Mouse (Mus musculus): ENCODE results near the gene Crip3. TPM values are rescaled to one million over a fixed set of nuclear protein-coding genes. Genes with fewer than 3 reads are reported as not detected.

Gene Crip3
- 1 to 10 TPM in 1 of 2 experiments, not detected in 1; 1.2 TPM for total RNA-seq (2021)

- intact Hi-C loops (cut with DNase I): no loop called here
- no peak for DNase-seq
Measured at GRCm38 (mm10) chr17:46428761-46429414, at the start of gene Crip3. Crip3 (plus strand) TSS chr17:46428926.

- peak; percentile 97 to 98 for DNase-seq
- intact Hi-C loops (cut with DNase I): loop anchor here (2.0 to 5.0 kb wide), 3 partner anchors 55 to 136 kb away; partner anchors contain the start of genes Abcc10, Polr1c and Yipf3
Measured at GRCm38 (mm10) chr17:46383294-46384060, 45.2 kb upstream of the Crip3 start, which contains the start of gene Zfp318. Zfp318 (plus strand) TSS chr17:46383731.

DNA sequence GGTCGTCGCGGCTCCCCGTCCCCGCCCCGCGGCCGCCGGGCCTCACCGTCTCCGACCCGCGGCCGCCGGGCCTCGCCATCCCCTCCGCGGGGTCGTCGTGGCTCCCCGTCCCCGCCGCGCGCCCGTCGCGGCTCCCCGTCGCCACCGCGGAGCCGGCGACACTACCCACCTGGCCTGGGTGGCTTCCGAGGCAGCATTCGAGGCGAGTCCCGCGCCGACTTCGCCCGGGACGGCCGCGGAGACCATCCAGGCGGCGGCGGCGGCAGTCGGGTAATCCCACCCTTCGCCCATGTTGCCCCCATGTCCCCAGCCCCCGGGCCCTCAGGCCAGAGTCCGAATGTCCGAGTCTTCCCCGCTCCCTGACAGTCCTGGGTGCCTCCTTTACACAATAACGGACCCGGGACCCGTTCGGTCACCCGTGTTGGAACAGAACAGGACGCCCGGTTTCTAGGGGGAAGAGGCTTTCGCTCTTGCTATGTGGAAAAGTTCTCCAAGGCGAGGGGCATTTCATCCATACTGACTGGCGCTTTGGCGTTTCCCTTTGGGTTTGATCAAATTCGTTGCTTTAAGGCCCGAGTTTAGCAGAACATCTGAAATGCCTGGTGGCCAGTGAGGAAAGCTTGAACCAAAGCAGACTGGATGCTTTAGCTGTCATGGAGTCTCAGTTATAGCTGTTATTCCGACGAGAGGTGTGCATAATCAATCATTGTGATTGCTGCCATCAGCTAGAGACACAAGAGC, 44.5 kb upstream of the Crip3 start:
- peak; percentile 35 to 52 for DNase-seq
- intact Hi-C loops (cut with DNase I): loop anchor here (5.0 kb wide), 2 partner anchors 117 to 137 kb away; partner anchors contain the start of genes Polr1c and Yipf3

- DNase-seq: no peak
- intact Hi-C loops (cut with DNase I): no loop called here
Measured at GRCm38 (mm10) chr17:46388200-46388599, 40.5 kb upstream of the Crip3 start.

- intact Hi-C loops (cut with DNase I): loop anchor here (2.0 kb wide), 1 partner anchor 22 kb away; no protein-coding TSS in a partner anchor
- DNase-seq: peak in 1 of 2 experiments; percentile 32
Measured at GRCm38 (mm10) chr17:46393012-46393411, 35.7 kb upstream of the Crip3 start.

DNA sequence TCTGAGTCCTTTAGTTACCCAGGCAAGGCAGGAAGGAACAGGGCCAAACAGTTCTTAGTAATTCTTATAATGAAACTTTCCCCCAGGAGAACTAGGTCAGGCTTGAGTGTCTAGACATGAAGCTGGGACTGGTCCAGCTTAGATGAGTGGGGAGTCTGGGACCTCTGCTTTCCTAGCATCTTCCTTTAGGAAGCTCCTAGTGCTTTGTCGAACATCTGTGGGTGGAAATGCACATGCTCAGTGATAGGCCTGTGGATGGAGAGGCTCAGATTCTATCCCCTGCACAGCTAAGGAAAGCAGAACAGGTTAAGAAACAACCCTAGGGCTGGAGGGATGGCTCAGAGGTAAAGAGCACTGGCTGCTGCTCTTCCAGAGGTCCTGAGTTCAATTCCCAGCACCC, 34.1 kb upstream of the Crip3 start:
- no peak for DNase-seq
- intact Hi-C loops (cut with DNase I): no loop called here

- intact Hi-C loops (cut with DNase I): no loop called here
- no peak for DNase-seq
Measured at GRCm38 (mm10) chr17:46408478-46408877, 20.2 kb upstream of the Crip3 start.

- peak in 1 of 2 experiments; percentile 35 for DNase-seq
- intact Hi-C loops (cut with DNase I): no loop called here
Measured at GRCm38 (mm10) chr17:46418628-46419027, 10.1 kb upstream of the Crip3 start.

- DNase-seq: no peak
- intact Hi-C loops (cut with DNase I): no loop called here
Measured at GRCm38 (mm10) chr17:46419717-46420116, 9.0 kb upstream of the Crip3 start.

DNA sequence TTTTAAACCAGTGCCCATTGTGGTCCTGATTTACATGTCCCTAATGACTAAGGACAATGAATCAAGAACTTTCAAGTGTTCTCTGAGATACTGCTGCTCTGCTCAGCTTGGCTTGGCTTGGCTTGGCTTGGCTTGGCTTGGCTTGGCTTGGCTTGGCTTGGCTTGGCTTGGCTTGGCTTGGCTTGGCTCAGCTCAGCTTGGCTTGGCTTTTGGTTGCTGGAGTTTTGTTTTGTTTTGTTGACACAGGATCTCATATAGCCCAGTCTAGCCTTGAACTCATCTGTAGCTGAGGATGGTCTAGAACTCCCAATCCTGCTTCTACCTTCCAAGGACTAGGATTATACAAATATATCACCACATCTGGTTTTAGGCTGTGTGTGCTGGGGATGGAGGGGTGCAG, 2.2 kb upstream of the Crip3 start:
- intact Hi-C loops (cut with DNase I): no loop called here
- DNase-seq: peak; percentile 50 to 63

- intact Hi-C loops (cut with DNase I): no loop called here
- DNase-seq: no peak
Measured at GRCm38 (mm10) chr17:46433627-46434026, 4.9 kb downstream of the Crip3 start.

DNA sequence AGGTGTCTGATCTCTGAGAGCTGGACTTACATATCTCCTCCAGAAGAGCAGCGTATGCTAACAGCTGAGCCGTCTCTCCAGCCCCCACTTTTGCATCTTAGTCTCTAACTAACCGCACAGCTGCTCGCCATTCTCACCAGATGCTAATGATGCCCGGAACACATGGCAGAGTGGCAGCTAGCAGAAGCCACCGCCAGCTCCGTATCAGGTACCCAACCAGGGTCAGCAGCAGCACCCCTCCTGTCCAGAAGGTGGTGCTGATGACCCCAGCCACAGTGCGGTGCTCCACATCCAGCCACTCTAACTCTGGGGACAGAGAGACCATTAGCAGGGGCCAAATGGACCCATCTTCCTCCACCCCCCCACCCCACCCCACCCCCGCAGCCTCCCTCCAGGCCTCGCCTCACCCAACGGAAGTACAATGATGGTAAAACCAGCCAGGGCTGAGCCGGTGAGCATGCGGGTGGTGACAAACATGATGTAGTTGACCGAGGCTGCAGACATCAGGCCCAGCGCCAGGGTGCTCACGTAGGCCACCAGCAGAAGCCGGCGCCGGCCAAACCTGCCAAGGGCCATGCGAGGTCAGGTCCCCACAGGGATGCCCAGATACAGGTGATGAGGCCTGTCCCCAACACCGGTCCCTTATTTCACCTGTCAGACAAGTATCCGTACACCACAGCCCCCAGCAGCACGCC, 8.1 kb downstream of the Crip3 start:
- peak in 1 of 2 experiments; percentile 24 for DNase-seq
- intact Hi-C loops (cut with DNase I): loop anchor here (1.0 kb wide), 1 partner anchor 74 kb away; no protein-coding TSS in a partner anchor

DNA sequence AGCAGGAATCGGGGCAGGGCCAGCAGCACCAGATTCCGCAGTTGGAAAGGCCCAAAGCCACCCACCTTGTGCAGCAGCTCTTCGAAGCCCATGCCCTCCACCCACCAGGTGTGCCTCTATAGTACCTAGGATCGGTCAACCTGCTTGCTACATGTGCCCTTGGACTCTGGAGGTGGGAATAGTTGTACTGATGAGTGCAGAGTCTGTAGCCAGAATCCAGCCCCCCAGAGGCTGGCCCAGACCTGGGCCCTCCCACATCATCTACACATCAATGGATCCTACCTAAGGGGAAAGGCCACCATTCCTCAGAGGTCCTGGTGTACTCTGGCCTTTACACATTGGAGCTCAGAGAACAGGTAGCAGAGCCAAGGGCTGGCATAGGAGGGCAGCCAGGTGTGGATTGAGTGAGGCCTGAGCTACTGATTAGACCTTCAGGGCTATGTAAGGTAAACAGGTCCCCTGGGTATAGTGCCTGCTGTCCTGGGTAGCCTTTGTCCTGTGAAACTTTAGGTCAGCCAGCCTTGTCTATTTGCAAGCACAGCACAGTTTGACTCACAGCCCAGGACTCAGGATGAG, 9.7 kb downstream of the Crip3 start, which contains the start of gene Slc22a7:
TSS of gene Slc22a7 (minus strand) at position 160 of the 576 bp plus-strand sequence.
- no peak for DNase-seq
- intact Hi-C loops (cut with DNase I): no loop called here

DNA sequence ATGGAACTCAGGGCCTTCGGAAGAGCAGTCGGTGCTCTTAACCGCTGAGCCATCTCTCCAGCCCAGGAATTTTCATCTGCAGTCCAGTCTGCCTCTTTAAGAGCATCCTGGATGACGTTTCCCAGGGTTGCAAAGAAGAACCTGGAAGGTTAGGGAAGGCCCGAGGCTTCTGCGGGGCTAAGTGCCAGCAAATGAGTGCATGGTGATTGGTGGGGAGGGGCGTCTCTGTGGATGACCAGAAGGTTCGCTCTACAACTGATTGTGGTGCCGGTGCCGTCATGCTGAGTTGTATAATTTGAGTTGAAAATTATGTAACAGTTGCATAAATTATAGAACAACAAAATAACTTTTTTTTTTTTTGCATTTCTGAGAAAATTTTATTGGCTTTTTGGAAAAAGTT, 10.4 kb downstream of the Crip3 start:
- DNase-seq: no peak
- intact Hi-C loops (cut with DNase I): no loop called here

- intact Hi-C loops (cut with DNase I): no loop called here
- DNase-seq: no peak
Measured at GRCm38 (mm10) chr17:46444839-46445579, 16.3 kb downstream of the Crip3 start.

DNA sequence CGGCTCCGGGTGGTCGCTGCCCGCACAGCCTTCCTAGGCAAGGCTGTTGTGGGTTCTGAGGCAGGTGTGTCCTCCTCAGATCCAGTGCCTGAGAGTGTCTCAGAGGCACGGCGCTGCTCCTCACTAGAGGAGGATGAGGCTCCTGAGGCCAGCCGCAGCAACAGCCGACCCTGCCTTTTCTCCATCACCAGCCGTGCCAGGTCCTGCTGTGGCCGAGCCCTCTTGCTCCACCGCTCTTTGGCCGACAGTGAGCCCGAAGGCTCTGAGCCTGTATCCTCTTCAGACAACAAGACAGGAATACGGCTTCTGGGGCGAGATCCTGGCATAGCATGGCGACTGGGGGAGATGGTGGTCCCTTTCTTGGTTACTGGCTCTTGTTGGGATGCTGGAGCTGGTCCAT, 17.5 kb downstream of the Crip3 start:
- DNase-seq: no peak
- intact Hi-C loops (cut with DNase I): no loop called here

DNA sequence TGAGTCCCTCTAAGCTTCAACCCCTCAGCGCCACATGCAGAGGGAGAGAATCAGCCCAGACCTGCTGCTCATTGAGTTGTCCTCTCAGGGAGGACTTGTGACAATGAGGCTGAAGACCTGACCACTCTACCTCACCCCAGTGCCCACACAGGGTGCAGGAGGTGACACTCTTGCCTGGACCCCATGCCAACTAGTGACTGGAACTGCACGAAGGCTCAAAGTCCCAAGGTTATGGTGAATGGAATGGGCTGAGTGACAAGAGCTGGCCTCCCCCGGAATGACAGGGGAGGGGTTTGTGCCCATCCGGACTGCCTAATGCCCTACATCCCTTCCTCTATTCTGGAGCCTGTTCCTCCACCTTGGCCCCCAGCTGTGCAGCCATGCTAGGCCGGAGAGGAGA, 24.0 kb downstream of the Crip3 start:
- DNase-seq: no peak
- intact Hi-C loops (cut with DNase I): no loop called here

DNA sequence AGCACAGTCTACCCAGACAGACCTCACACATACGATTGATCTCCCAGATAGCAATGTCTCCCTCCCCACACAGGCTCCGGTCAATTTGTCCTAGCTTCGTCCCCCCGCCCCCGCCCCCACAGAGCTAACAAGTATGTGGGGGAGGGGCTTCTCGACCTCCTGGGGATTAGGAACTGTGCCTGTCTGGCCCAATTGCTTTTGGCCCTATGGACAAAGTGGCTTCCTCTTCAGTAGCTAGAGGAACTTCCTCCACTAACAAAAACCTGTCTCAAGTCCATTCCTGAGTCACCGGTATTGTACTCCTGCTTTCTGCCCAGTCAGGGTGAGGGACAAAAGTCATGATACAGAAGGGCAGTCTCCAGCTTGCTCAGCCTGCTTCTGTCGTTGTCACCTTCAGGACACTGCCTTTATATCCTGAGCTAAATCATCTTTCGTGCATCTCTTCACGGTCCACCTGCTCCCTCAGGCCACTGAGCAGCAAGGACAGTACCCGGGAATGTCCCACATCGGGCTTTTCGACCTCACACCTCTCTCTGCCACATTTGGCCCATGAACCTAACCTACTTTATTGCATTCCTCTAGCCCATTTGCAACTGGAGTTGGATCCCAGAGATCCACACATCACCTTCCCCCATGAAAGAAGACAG, 24.7 kb downstream of the Crip3 start:
- intact Hi-C loops (cut with DNase I): no loop called here
- no peak for DNase-seq

- intact Hi-C loops (cut with DNase I): no loop called here
- no peak for DNase-seq
Measured at GRCm38 (mm10) chr17:46453970-46454411, 25.3 kb downstream of the Crip3 start.
